Mouse (Mus musculus): ENCODE results near the gene Nup188. TPM values are rescaled to one million over a fixed set of nuclear protein-coding genes. Genes with fewer than 3 reads are reported as not detected.

Gene Nup188
- 125 and 135 TPM in 2 replicates for polyA plus RNA-seq (2012; rRNA removed)

DNA sequence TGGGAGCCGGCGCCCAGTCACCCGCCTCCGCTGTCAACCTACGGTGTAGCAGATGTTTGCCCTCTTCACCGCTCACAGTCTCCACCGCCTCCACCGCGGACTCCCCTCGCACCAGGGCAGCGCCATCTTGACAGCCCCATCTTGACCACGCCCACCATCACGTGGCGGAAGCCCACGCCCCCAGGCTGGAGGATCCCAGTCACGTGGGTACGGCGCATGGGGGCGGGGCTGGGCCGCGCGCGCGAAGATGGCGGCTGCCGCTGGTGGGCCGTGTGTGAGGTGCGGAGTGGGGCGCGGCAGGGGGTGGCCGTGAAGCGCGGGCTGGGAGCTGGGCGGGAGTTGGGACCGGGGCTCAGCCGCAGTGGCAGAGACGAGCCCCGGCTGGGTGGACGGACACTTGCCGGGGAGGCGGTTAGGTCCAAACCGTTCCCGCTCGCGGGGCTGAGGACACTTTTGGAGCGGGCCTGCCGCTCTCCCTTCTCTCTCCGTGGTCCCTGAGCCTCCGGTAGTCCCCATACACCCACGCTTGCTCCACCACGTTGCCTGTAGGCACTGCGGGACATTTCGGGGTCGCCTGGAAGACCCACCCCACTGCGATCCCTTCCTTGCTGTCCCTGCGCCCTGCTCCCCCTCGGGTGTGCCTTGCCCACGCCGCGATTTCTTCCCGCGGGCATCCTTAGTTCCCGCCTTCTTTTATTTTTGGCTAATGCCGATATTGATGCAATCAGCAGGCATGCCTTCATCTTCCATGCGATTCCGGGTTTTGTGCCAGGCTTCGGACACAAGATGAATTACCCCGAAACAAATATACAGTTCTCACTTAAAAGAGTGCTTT lies at the start of gene Nup188, which contains the start of gene Dolk:
Gene Nup188 (plus strand): TSS at position 206 of the 835 bp plus-strand sequence.
Gene Dolk (minus strand): TSS at position 143 of the 835 bp plus-strand sequence.
- no peaks in the 10 kb centered on the region for H3K36me3 ChIP-seq (ENCODE audit: control insufficient read depth, insufficient read depth, low read length)
- peaks cover 13% of the 10 kb centered on the region for H3K4me1 ChIP-seq (ENCODE audit: control insufficient read depth, insufficient read depth, low read length)
- peak within 1 kb of the TSS; percentile 97 for H3K4me3 ChIP-seq (ENCODE audit: control insufficient read depth, low read depth, low read length)
- peak within 1 kb of the TSS; percentile 92 for H3K27ac ChIP-seq (ENCODE audit: control insufficient read depth, insufficient read depth, low read depth, low read length)
- H3K27me3 ChIP-seq (ENCODE audit: control insufficient read depth, insufficient read depth, low read length), result no peaks in the 10 kb centered on the region
- TF ChIP-seq POLR2A (IDR thresholded peaks at IDR 0.05; ENCODE audit: control insufficient read depth, low read depth, low read length), result peak; percentile 97
- no peak for TF ChIP-seq CTCF (IDR thresholded peaks at IDR 0.05; ENCODE audit: control insufficient read depth, insufficient read depth, insufficient replicate concordance, low read depth, low read length)

- Histone ChIP-seq H3K36me3 (ENCODE audit: control insufficient read depth, insufficient read depth, low read length) (no peaks in the 10 kb centered on the region), H3K27me3 (ENCODE audit: control insufficient read depth, insufficient read depth, low read length) (no peaks in the 10 kb centered on the region), H3K4me1 (ENCODE audit: control insufficient read depth, insufficient read depth, low read length) (peaks cover 9% of the 10 kb centered on the region), H3K27ac (ENCODE audit: control insufficient read depth, insufficient read depth, low read depth, low read length) (peak overlapping the region; percentile 91), H3K4me3 (ENCODE audit: control insufficient read depth, low read depth, low read length) (peak overlapping the region; percentile 85)
- no peak for TF ChIP-seq POLR2A (IDR thresholded peaks at IDR 0.05; ENCODE audit: control insufficient read depth, low read depth, low read length)
- no peak for TF ChIP-seq CTCF (IDR thresholded peaks at IDR 0.05; ENCODE audit: control insufficient read depth, insufficient read depth, insufficient replicate concordance, low read depth, low read length)
Observed at GRCm38 (mm10) chr2:30236426-30237198, 49.6 kb upstream of the Nup188 start.

DNA sequence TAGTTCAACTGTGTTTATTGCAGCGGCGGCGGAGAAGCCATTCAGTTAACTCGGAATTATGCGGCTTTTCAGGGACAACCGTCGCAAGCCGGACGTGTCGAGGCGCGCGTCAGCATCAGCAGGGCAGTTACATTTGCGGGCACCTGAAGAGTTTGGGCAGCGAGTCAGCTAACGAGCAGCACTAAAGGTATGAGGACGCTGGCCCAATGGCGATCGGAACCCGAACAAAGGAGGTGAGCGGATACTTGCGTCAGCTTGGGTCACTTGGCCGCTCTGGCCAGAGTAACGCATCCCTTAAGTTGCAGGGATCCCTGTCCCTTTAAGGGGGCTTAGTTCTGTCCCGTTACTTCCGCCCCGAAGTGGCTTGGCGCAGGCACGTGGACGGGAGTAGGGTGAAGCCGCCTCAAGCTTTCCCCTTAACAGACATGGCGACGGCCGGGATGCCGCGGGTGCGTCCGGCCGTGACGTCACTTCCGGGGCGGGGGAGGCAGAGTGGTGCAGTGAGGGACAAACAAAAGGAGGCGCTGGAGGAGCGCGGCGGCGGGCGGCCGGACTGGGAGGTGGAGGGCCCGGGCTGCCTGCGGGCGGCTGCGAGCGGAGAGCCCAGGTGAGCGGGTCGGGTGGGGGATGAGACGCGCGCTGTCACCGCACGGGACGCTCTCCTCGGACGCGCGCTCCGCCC lies 48.9 kb upstream of the Nup188 start, which contains the start of gene Lrrc8a:
Gene Lrrc8a (plus strand): TSS at position 517 of the 682 bp plus-strand sequence.
- H3K4me3 ChIP-seq (ENCODE audit: control insufficient read depth, low read depth, low read length), result peak within 1 kb of the TSS; percentile 85
- TF ChIP-seq POLR2A (IDR thresholded peaks at IDR 0.05; ENCODE audit: control insufficient read depth, low read depth, low read length) (peak; percentile 81), CTCF (IDR thresholded peaks at IDR 0.05; ENCODE audit: control insufficient read depth, insufficient read depth, insufficient replicate concordance, low read depth, low read length) (no peak)
- no peaks in the 10 kb centered on the region for H3K27me3 ChIP-seq (ENCODE audit: control insufficient read depth, insufficient read depth, low read length)
- no peaks in the 10 kb centered on the region for H3K36me3 ChIP-seq (ENCODE audit: control insufficient read depth, insufficient read depth, low read length)
- peaks cover 9% of the 10 kb centered on the region for H3K4me1 ChIP-seq (ENCODE audit: control insufficient read depth, insufficient read depth, low read length)
- H3K27ac ChIP-seq (ENCODE audit: control insufficient read depth, insufficient read depth, low read depth, low read length), result peak within 1 kb of the TSS; percentile 91

GRCm38 (mm10) chr2:30237881-30238280 lies 48.3 kb upstream of the Nup188 start:
- Histone ChIP-seq H3K4me3 (ENCODE audit: control insufficient read depth, low read depth, low read length) (peak overlapping the region; percentile 85), H3K4me1 (ENCODE audit: control insufficient read depth, insufficient read depth, low read length) (peaks cover 9% of the 10 kb centered on the region), H3K27ac (ENCODE audit: control insufficient read depth, insufficient read depth, low read depth, low read length) (peak overlapping the region; percentile 79), H3K36me3 (ENCODE audit: control insufficient read depth, insufficient read depth, low read length) (no peaks in the 10 kb centered on the region), H3K27me3 (ENCODE audit: control insufficient read depth, insufficient read depth, low read length) (no peaks in the 10 kb centered on the region)
- no peak for TF ChIP-seq CTCF (IDR thresholded peaks at IDR 0.05; ENCODE audit: control insufficient read depth, insufficient read depth, insufficient replicate concordance, low read depth, low read length)
- TF ChIP-seq POLR2A (IDR thresholded peaks at IDR 0.05; ENCODE audit: control insufficient read depth, low read depth, low read length), result peak; percentile 8; the same call in 1 of the 2 replicates

GRCm38 (mm10) chr2:30238906-30239465 lies 47.2 kb upstream of the Nup188 start:
- H3K4me1 ChIP-seq (ENCODE audit: control insufficient read depth, insufficient read depth, low read length), result peaks cover 11% of the 10 kb centered on the region
- H3K36me3 ChIP-seq (ENCODE audit: control insufficient read depth, insufficient read depth, low read length), result no peaks in the 10 kb centered on the region; the same call in 1 of the 2 replicates
- no peak overlapping the region for H3K4me3 ChIP-seq (ENCODE audit: control insufficient read depth, low read depth, low read length)
- H3K27ac ChIP-seq (ENCODE audit: control insufficient read depth, insufficient read depth, low read depth, low read length), result no peak overlapping the region
- H3K27me3 ChIP-seq (ENCODE audit: control insufficient read depth, insufficient read depth, low read length), result no peaks in the 10 kb centered on the region
- TF ChIP-seq CTCF (IDR thresholded peaks at IDR 0.05; ENCODE audit: control insufficient read depth, insufficient read depth, insufficient replicate concordance, low read depth, low read length) (no peak), POLR2A (IDR thresholded peaks at IDR 0.05; ENCODE audit: control insufficient read depth, low read depth, low read length) (no peak)

GRCm38 (mm10) chr2:30239777-30240176 lies 46.4 kb upstream of the Nup188 start:
- TF ChIP-seq POLR2A (IDR thresholded peaks at IDR 0.05; ENCODE audit: control insufficient read depth, low read depth, low read length) (no peak), CTCF (IDR thresholded peaks at IDR 0.05; ENCODE audit: control insufficient read depth, insufficient read depth, insufficient replicate concordance, low read depth, low read length) (no peak)
- no peaks in the 10 kb centered on the region for H3K27me3 ChIP-seq (ENCODE audit: control insufficient read depth, insufficient read depth, low read length)
- H3K36me3 ChIP-seq (ENCODE audit: control insufficient read depth, insufficient read depth, low read length), result no peaks in the 10 kb centered on the region; the same call in 1 of the 2 replicates
- H3K27ac ChIP-seq (ENCODE audit: control insufficient read depth, insufficient read depth, low read depth, low read length), result no peak overlapping the region
- no peak overlapping the region for H3K4me3 ChIP-seq (ENCODE audit: control insufficient read depth, low read depth, low read length)
- peaks cover 11% of the 10 kb centered on the region for H3K4me1 ChIP-seq (ENCODE audit: control insufficient read depth, insufficient read depth, low read length)

Data from testis, adult 2 months (tissue).